Mouse (Mus musculus) neural tube, embryonic 11.5 days (tissue): Measurements from ENCODE around the gene Slc32a1. TPM values are rescaled to one million over a fixed set of nuclear protein-coding genes. Genes with fewer than 3 reads are reported as not detected.

Experiments used
- ATAC-seq: fragments of 200-750 bp; cut with Nextera tagmentation; 2 replicates; pipeline ENCODE4 v1.8.0; 2017; ENCODE audit warnings: moderate number of reproducible peaks, mild to moderate bottlenecking, moderate TSS enrichment, moderate library complexity; ENCODE audit not compliant: insufficient read depth, low FRiP score, low TSS enrichment
- DNase-seq: peaks from one replicate; pipeline ENCODE4 v3.0.0-alpha.2; 2015; ENCODE audit warnings: low spot score
- H3K27ac ChIP-seq: fragments of 300-500 bp; sonication (generic); 2 replicates; pipeline ENCODE4 v1.5.1; 2014; ENCODE audit warnings: low read depth, mild to moderate bottlenecking, low read length
- H3K27me3 ChIP-seq: fragments of 300-500 bp; sonication (generic); 2 replicates; pipeline ENCODE4 v1.6.1; 2014; ENCODE audit warnings: mild to moderate bottlenecking, low read length, mixed read lengths; ENCODE audit not compliant: control insufficient read depth, insufficient read depth
- H3K36me3 ChIP-seq: fragments of 300-500 bp; sonication (generic); 2 replicates; pipeline ENCODE4 v1.6.1; 2014; ENCODE audit warnings: mild to moderate bottlenecking, low read length, moderate library complexity, mixed read lengths; ENCODE audit not compliant: control insufficient read depth, insufficient read depth
- H3K4me1 ChIP-seq: fragments of 300-500 bp; sonication (generic); 2 replicates; pipeline ENCODE4 v1.6.1; 2014; ENCODE audit warnings: low read length, mixed read lengths; ENCODE audit not compliant: control insufficient read depth, insufficient read depth
- H3K4me2 ChIP-seq: fragments of 300-500 bp; sonication (generic); 2 replicates; pipeline ENCODE4 v1.6.1; 2014; ENCODE audit warnings: low read depth, mild to moderate bottlenecking, moderate library complexity
- H3K4me3 ChIP-seq: fragments of 300-500 bp; sonication (generic); 2 replicates; pipeline ENCODE4 v1.5.1; 2014; ENCODE audit warnings: low read depth, low read length
- H3K9ac ChIP-seq: fragments of 300-500 bp; sonication (generic); 2 replicates; pipeline ENCODE4 v1.6.1; 2014; ENCODE audit warnings: mild to moderate bottlenecking, low read length
- H3K9me3 ChIP-seq: fragments of 300-500 bp; sonication (generic); 2 replicates; pipeline ENCODE4 v1.6.1; 2016; ENCODE audit warnings: low read length; ENCODE audit not compliant: control insufficient read depth
- WGBS: fragments of 180-500 bp; shearing (Covaris S2); extraction: QIAGEN DNeasy Blood & Tissue Kit; methylation state at CpG from one replicate; pipeline ENCODE4 v1.1.7; 2014; 5-methylcytosine and 5-hydroxymethylcytosine counted together
- polyA plus RNA-seq: library from polyadenylated mRNA; unstranded; fragments of >200 nt; fragmentation: Nextera tagmentation; extraction: Ambion mirVana; gene quantifications from 2 replicates; pipeline ENCODE4 v1.2.1, GENCODE M21; 2014

Slc32a1 gene
- polyA plus RNA-seq, 1 experiment from 2014 or later, result 2.4 TPM

DNA sequence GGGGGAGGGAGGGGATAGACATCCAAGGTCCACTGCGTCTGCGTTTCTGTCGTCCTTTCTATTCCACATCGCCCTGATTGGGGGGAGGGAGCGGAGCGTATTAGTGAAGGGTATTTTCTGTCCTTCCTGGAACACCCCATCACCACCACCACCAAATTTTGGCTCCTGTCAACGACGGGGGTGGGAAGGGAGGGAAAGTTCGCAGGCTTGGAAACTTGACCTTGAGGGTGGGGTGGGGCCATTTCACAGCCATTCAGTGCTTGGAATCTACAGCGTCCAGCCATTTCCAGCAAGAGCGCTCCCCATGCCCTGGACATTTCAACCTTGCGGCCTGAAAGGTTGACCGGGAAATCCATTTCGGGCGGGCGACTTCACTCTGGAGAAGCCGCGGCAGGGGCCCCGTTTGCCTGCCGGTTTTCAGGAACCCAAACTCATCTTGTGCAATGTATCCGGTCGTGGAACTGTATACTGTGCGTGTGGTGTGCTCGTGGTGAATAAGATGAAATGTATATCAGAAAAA lies 4.7 kb downstream of the Slc32a1 start:
- H3K9me3 ChIP-seq, result no peaks in the 10 kb centered on the region
- under 1% methylated on average over 24 of the region's 24 CpGs for WGBS
- no peak overlapping the region for H3K9ac ChIP-seq
- H3K4me3 ChIP-seq, result peak overlapping the region; percentile 15
- no peak overlapping the region for H3K27ac ChIP-seq
- no peak for ATAC-seq
- no peaks in the 10 kb centered on the region for H3K4me1 ChIP-seq
- H3K36me3 ChIP-seq, result no peaks in the 10 kb centered on the region
- no peak for DNase-seq
- H3K27me3 ChIP-seq, result peaks cover 86% of the 10 kb centered on the region
- H3K4me2 ChIP-seq, result peak overlapping the region; percentile 5

GRCm38 (mm10) chr2:158615702-158616101 lies 5.1 kb downstream of the Slc32a1 start:
- peaks cover 81% of the 10 kb centered on the region for H3K27me3 ChIP-seq
- peak overlapping the region; percentile 1; the same call in 1 of the 2 replicates for H3K4me2 ChIP-seq
- DNase-seq, result peak; percentile 42
- H3K36me3 ChIP-seq, result no peaks in the 10 kb centered on the region
- H3K4me3 ChIP-seq, result peak overlapping the region; percentile 15; the same call in 1 of the 2 replicates
- H3K9ac ChIP-seq, result no peak overlapping the region
- no peak for ATAC-seq
- H3K27ac ChIP-seq, result no peak overlapping the region
- H3K4me1 ChIP-seq, result no peaks in the 10 kb centered on the region
- no peaks in the 10 kb centered on the region for H3K9me3 ChIP-seq
- 2% methylated on average over 13 of the region's 13 CpGs for WGBS

DNA sequence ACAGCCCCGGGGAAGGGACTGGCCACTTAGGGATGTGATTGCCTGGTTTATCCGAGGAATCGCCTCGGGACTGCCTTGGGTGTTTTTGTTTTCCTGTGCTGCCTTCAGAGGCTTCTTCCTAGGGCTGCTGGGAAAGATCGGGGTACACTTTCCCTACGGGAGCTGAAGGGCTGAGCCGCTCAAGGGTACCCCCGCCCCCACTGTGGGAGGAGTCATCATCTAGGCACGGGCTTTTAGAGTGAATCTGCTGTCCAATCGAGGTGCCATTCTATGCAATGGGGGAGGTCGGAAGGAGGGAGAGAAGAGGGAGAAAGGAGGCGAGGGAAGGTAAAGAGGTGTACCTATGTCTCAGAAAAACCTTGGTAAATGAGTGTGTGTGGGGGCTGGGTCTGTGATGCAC lies 5.7 kb downstream of the Slc32a1 start:
- no peaks in the 10 kb centered on the region for H3K4me1 ChIP-seq
- H3K4me2 ChIP-seq, result peak overlapping the region; percentile 1; the same call in 1 of the 2 replicates
- no peak for DNase-seq
- no peaks in the 10 kb centered on the region for H3K36me3 ChIP-seq
- no peak overlapping the region for H3K9ac ChIP-seq
- under 1% methylated on average over 12 of the region's 12 CpGs for WGBS
- H3K27ac ChIP-seq, result no peak overlapping the region
- H3K4me3 ChIP-seq, result no peak overlapping the region
- peak; percentile 21; the same call in 1 of the 2 replicates for ATAC-seq
- no peaks in the 10 kb centered on the region for H3K9me3 ChIP-seq
- H3K27me3 ChIP-seq, result peaks cover 76% of the 10 kb centered on the region

GRCm38 (mm10) chr2:158616790-158617189 lies 6.2 kb downstream of the Slc32a1 start:
- Histone ChIP-seq H3K9me3 (no peaks in the 10 kb centered on the region), H3K4me1 (no peaks in the 10 kb centered on the region), H3K4me2 (no peak overlapping the region; the same call in 1 of the 2 replicates), H3K27ac (no peak overlapping the region), H3K27me3 (peaks cover 72% of the 10 kb centered on the region), H3K36me3 (no peaks in the 10 kb centered on the region), H3K4me3 (no peak overlapping the region), H3K9ac (no peak overlapping the region)
- WGBS, result 9% methylated on average over 11 of the region's 11 CpGs
- DNase-seq, result no peak
- no peak for ATAC-seq

- H3K9ac ChIP-seq, result peak within 1 kb of the TSS; percentile 81
- H3K4me3 ChIP-seq, result peak within 1 kb of the TSS; percentile 75
- peak within 1 kb of the TSS; percentile 88 for H3K4me2 ChIP-seq
- H3K27me3 ChIP-seq, result peaks cover 2% of the 10 kb centered on the region; the same call in 1 of the 2 replicates
- ATAC-seq (peak; percentile 93), DNase-seq (peak; percentile 98)
- H3K9me3 ChIP-seq, result no peaks in the 10 kb centered on the region
- H3K27ac ChIP-seq, result peak within 1 kb of the TSS; percentile 67
- peaks cover 12% of the 10 kb centered on the region; the same call in 1 of the 2 replicates for H3K4me1 ChIP-seq
- H3K36me3 ChIP-seq, result no peaks in the 10 kb centered on the region
- WGBS, result 0% methylated on average over 39 of the region's 39 CpGs
These were observed 14.2 kb downstream of the Slc32a1 start, which contains the start of gene Actr5 for GRCm38 (mm10) chr2:158624718-158625222. TSS of gene Actr5 (plus strand) at chr2:158624888.

DNA sequence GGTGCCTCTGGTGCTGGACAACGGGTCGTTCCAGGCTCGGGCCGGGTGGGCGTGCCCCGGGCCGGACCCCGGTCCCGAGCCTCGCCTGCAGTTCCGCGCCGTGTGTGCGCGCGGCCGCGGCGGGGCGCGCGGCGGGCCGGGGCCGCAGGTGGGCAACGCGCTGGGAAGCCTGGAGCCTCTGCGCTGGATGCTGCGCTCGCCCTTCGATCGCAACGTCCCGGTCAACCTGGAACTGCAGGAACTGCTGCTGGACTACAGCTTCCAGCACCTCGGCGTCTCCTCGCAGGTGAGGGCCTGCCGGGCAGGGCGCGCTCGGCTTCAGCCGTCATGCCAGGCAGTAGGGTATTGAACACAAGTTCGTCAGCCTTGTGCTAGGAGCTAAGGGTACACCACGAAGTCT lies 14.7 kb downstream of the Slc32a1 start:
- Histone ChIP-seq H3K27ac (peak overlapping the region; percentile 67), H3K4me3 (peak overlapping the region; percentile 75), H3K36me3 (no peaks in the 10 kb centered on the region), H3K4me2 (peak overlapping the region; percentile 88), H3K4me1 (peaks cover 12% of the 10 kb centered on the region; the same call in 1 of the 2 replicates), H3K9me3 (no peaks in the 10 kb centered on the region), H3K27me3 (peaks cover 2% of the 10 kb centered on the region; the same call in 1 of the 2 replicates), H3K9ac (peak overlapping the region; percentile 81)
- under 1% methylated on average over 28 of the region's 44 CpGs for WGBS
- ATAC-seq (peak; percentile 68), DNase-seq (no peak)

GRCm38 (mm10) chr2:158625697-158626096 lies 15.1 kb downstream of the Slc32a1 start:
- Histone ChIP-seq H3K9me3 (no peaks in the 10 kb centered on the region), H3K4me2 (peak overlapping the region; percentile 88), H3K4me3 (peak overlapping the region; percentile 75), H3K36me3 (no peaks in the 10 kb centered on the region), H3K4me1 (peaks cover 12% of the 10 kb centered on the region; the same call in 1 of the 2 replicates), H3K9ac (peak overlapping the region; percentile 81), H3K27me3 (peaks cover 2% of the 10 kb centered on the region; the same call in 1 of the 2 replicates), H3K27ac (no peak overlapping the region)
- 47% methylated on average over 8 of the region's 8 CpGs for WGBS
- ATAC-seq (no peak), DNase-seq (no peak)

GRCm38 (mm10) chr2:158628858-158629257 lies 18.3 kb downstream of the Slc32a1 start:
- no peaks in the 10 kb centered on the region for H3K27me3 ChIP-seq
- H3K4me3 ChIP-seq, result no peak overlapping the region
- no peaks in the 10 kb centered on the region for H3K9me3 ChIP-seq
- DNase-seq (peak; percentile 36), ATAC-seq (no peak)
- no peak overlapping the region for H3K4me2 ChIP-seq
- H3K9ac ChIP-seq, result no peak overlapping the region
- peaks cover 21% of the 10 kb centered on the region for H3K36me3 ChIP-seq
- WGBS, result 70% methylated on average over 3 of the region's 3 CpGs
- peaks cover 12% of the 10 kb centered on the region; the same call in 1 of the 2 replicates for H3K4me1 ChIP-seq
- no peak overlapping the region for H3K27ac ChIP-seq

- ATAC-seq (no peak), DNase-seq (peak; percentile 42)
- 88% methylated on average over 1 of the region's 1 CpGs for WGBS
- Histone ChIP-seq H3K4me3 (no peak overlapping the region), H3K36me3 (peaks cover 21% of the 10 kb centered on the region), H3K27ac (no peak overlapping the region), H3K27me3 (no peaks in the 10 kb centered on the region), H3K9me3 (no peaks in the 10 kb centered on the region), H3K4me2 (no peak overlapping the region), H3K9ac (no peak overlapping the region), H3K4me1 (peaks cover 12% of the 10 kb centered on the region; the same call in 1 of the 2 replicates)
These were observed 18.8 kb downstream of the Slc32a1 start for GRCm38 (mm10) chr2:158629414-158629813.
